In genomic region chr11:95072136-95072535, GRCm38 (mm10) we compare ENCODE assay signal across 19 mouse cellular contexts. TPM values are rescaled to one million over a fixed set of nuclear protein-coding genes. Genes with fewer than 3 reads are reported as not detected.
A peak's percentile ranks its signal among the peaks of the same experiment; 100 is the strongest.
DNase-seq lines count a peak whose midpoint lies in the region; ATAC-seq and TF ChIP-seq lines count a peak whose summit lies in the region.
"Had no signal": no experiment of that assay in that cellular context is flagged by ENCODE, and none has a peak within 500 bp of the region (broad histone marks: within the 10 kb centered on the region; RNA-seq: fewer than 3 reads in every experiment).

No protein-coding gene starts in this region.

- WGBS in heart, postnatal 0 days = 60% methylated on average over 8 of the region's 8 CpGs
- WGBS in midbrain, embryonic 11.5 days = 70% methylated on average over 8 of the region's 8 CpGs
- 69% methylated on average over 8 of the region's 8 CpGs for WGBS in midbrain, embryonic 16.5 days

- peak overlapping the region; percentile 46; the same call in 1 of the 2 replicates for H3K27ac ChIP-seq in heart, postnatal 0 days (ENCODE audit: low read depth)
- no peak overlapping the region for H3K27ac ChIP-seq in midbrain, embryonic 11.5 days (ENCODE audit: low read depth, low read length)
- no peak overlapping the region for H3K27ac ChIP-seq in midbrain, embryonic 16.5 days (ENCODE audit: low read length)
- H3K27ac ChIP-seq in layer of hippocampus, adult 2 months = no peak overlapping the region
- H3K27ac ChIP-seq: liver, embryonic 15.5 days had no signal

- H3K4me2 ChIP-seq in heart, postnatal 0 days (ENCODE audit: low read depth, low read length) = no peak overlapping the region
- H3K4me2 ChIP-seq in midbrain, embryonic 11.5 days = no peak overlapping the region
- H3K4me2 ChIP-seq in midbrain, embryonic 16.5 days (ENCODE audit: low read length) = no peak overlapping the region
- H3K4me2 ChIP-seq: liver, embryonic 15.5 days had no signal

- DNase-seq in cerebellum, adult 9-11 months = peak; percentile 49
- DNase-seq in cerebellum, postnatal 4 days (ENCODE audit: low spot score in 2 of 2) = no peak
- DNase-seq in heart, postnatal 0 days (ENCODE audit: low spot score) = no peak
- DNase-seq in heart, adult 9 months (ENCODE audit: low spot score in 2 of 2) = no peak
- DNase-seq in midbrain, embryonic 11.5 days (ENCODE audit: low spot score, missing footprints) = peak; percentile 51
- DNase-seq in layer of hippocampus, adult 2 months (ENCODE audit: low spot score in 2 of 2) = no peak
- DNase-seq in spleen, postnatal 10 days (ENCODE audit: low spot score in 2 of 2) = no peak
- DNase-seq: adrenal gland, postnatal 25 days; layer of hippocampus, postnatal 36 days; left cerebral cortex, postnatal 4 days; right cerebral cortex, postnatal 14 days; thymus, postnatal 25 days had no signal

- peaks cover 71% of the 10 kb centered on the region for H3K4me1 ChIP-seq in heart, postnatal 0 days (ENCODE audit: control insufficient read depth, insufficient read depth)
- H3K4me1 ChIP-seq in midbrain, embryonic 11.5 days (ENCODE audit: control insufficient read depth, insufficient read depth, low read length) = peaks cover 7% of the 10 kb centered on the region
- H3K4me1 ChIP-seq in midbrain, embryonic 16.5 days (ENCODE audit: control insufficient read depth, insufficient read depth, low read length) = peaks cover 8% of the 10 kb centered on the region

- no peaks in the 10 kb centered on the region for H3K9me3 ChIP-seq in heart, postnatal 0 days (replicated peaks; ENCODE audit: control insufficient read depth, low read length)
- H3K9me3 ChIP-seq in midbrain, embryonic 11.5 days (ENCODE audit: control insufficient read depth, low read length) = no peaks in the 10 kb centered on the region
- no peaks in the 10 kb centered on the region for H3K9me3 ChIP-seq in midbrain, embryonic 16.5 days (replicated peaks; ENCODE audit: control insufficient read depth, low read length, poor library complexity, severe bottlenecking)
- H3K9me3 ChIP-seq: liver, embryonic 15.5 days had no signal

- H3K4me3 ChIP-seq in heart, postnatal 0 days (ENCODE audit: low read depth, low read length) = no peak overlapping the region
- no peak overlapping the region for H3K4me3 ChIP-seq in midbrain, embryonic 11.5 days (ENCODE audit: low read depth, low read length)
- H3K4me3 ChIP-seq in midbrain, embryonic 16.5 days (ENCODE audit: low read depth, low read length) = no peak overlapping the region
- no peak overlapping the region for H3K4me3 ChIP-seq in layer of hippocampus, adult 2 months
- H3K4me3 ChIP-seq: liver, embryonic 15.5 days had no signal

- H3K9ac ChIP-seq in heart, postnatal 0 days (replicated peaks; ENCODE audit: low read depth, low read length) = no peak overlapping the region
- no peak overlapping the region for H3K9ac ChIP-seq in midbrain, embryonic 11.5 days (ENCODE audit: low read length)
- H3K9ac ChIP-seq in midbrain, embryonic 16.5 days (ENCODE audit: low read depth, low read length) = no peak overlapping the region
- H3K9ac ChIP-seq: liver, embryonic 15.5 days had no signal

- TF ChIP-seq CTCF in heart, postnatal 0 days (IDR thresholded peaks at IDR 0.05; ENCODE audit: low read depth) = no peak
- no peak for TF ChIP-seq CTCF in layer of hippocampus, adult 2 months (conservative IDR thresholded peaks at IDR 0.05)

- ATAC-seq in heart, postnatal 0 days (ENCODE audit: insufficient read depth, low read depth) = no peak
- no peak for ATAC-seq in midbrain, embryonic 11.5 days (ENCODE audit: low FRiP score)
- no peak for ATAC-seq in midbrain, embryonic 16.5 days
- ATAC-seq: forebrain, embryonic 14.5 days had no signal

- no peaks in the 10 kb centered on the region for H3K27me3 ChIP-seq in heart, postnatal 0 days (ENCODE audit: control insufficient read depth, insufficient read depth, low read length)
- H3K27me3 ChIP-seq in midbrain, embryonic 11.5 days (ENCODE audit: control insufficient read depth, insufficient read depth, low read length) = peaks cover 20% of the 10 kb centered on the region
- no peaks in the 10 kb centered on the region for H3K27me3 ChIP-seq in midbrain, embryonic 16.5 days (ENCODE audit: control insufficient read depth, insufficient read depth, low read depth, low read length)

- no peaks in the 10 kb centered on the region for H3K36me3 ChIP-seq in heart, postnatal 0 days (replicated peaks; ENCODE audit: control insufficient read depth, insufficient read depth, low read length)
- no peaks in the 10 kb centered on the region for H3K36me3 ChIP-seq in midbrain, embryonic 11.5 days (ENCODE audit: control insufficient read depth, insufficient read depth, low read length)
- H3K36me3 ChIP-seq in midbrain, embryonic 16.5 days (ENCODE audit: control insufficient read depth, insufficient read depth, low read length) = no peaks in the 10 kb centered on the region
- H3K36me3 ChIP-seq: G1E; liver, embryonic 15.5 days had no signal

- no peak for TF ChIP-seq EP300 in heart, postnatal 0 days (IDR thresholded peaks at IDR 0.05; ENCODE audit: low read depth)

RNA-seq across cellular contexts. Expression of gene Itga3, which starts 4.5 kb away (rescaled TPM):
- 12.2 and 47.8 TPM in 2 replicates for total RNA-seq in heart, postnatal 0 days (2014; rRNA removed; ENCODE audit: low replicate concordance)
- polyA plus RNA-seq in heart, postnatal 0 days (2015; fragmentation: Nextera tagmentation; extraction: Ambion mirVana) = 6.6 and 7.2 TPM in 2 replicates
- polyA plus RNA-seq in midbrain, embryonic 11.5 days (2014; fragmentation: Nextera tagmentation; extraction: Ambion mirVana) = 2.9 and 3.0 TPM in 2 replicates
- 13.7 and 16.6 TPM in 2 replicates for polyA plus RNA-seq in midbrain, embryonic 16.5 days (2015; fragmentation: Nextera tagmentation; extraction: Ambion mirVana)
- total RNA-seq in layer of hippocampus, adult 2 months (2021) = 10 to 100 TPM; 10.3 to 16.1 TPM
- polyA plus RNA-seq: G1E had no signal

RNA-seq across cellular contexts. Expression of gene Pdk2, which starts 31.0 kb away (rescaled TPM):
- total RNA-seq in heart, postnatal 0 days (2014; rRNA removed; ENCODE audit: low replicate concordance) = 121 and 168 TPM in 2 replicates
- polyA plus RNA-seq in heart, postnatal 0 days (2015; fragmentation: Nextera tagmentation; extraction: Ambion mirVana) = 179 and 186 TPM in 2 replicates
- 12.6 and 13.3 TPM in 2 replicates for polyA plus RNA-seq in midbrain, embryonic 11.5 days (2014; fragmentation: Nextera tagmentation; extraction: Ambion mirVana)
- polyA plus RNA-seq in midbrain, embryonic 16.5 days (2015; fragmentation: Nextera tagmentation; extraction: Ambion mirVana) = 24.1 and 27.5 TPM in 2 replicates
- 100 to 1,000 TPM; 133 TPM for total RNA-seq in layer of hippocampus, adult 2 months (2021)

RNA-seq across cellular contexts. Expression of gene Dlx3, which starts 47.8 kb away (rescaled TPM):
- not detected in 2 replicates for total RNA-seq in heart, postnatal 0 days (2014; rRNA removed; ENCODE audit: low replicate concordance)
- polyA plus RNA-seq in heart, postnatal 0 days (2015; fragmentation: Nextera tagmentation; extraction: Ambion mirVana) = not detected in 2 replicates
- polyA plus RNA-seq in midbrain, embryonic 11.5 days (2014; fragmentation: Nextera tagmentation; extraction: Ambion mirVana) = 0.59 and 0.65 TPM in 2 replicates
- 0.22 and 0.38 TPM in 2 replicates for polyA plus RNA-seq in midbrain, embryonic 16.5 days (2015; fragmentation: Nextera tagmentation; extraction: Ambion mirVana)
- not detected for total RNA-seq in layer of hippocampus, adult 2 months (2021)
- total RNA-seq: adrenal gland, postnatal 25 days; gastrocnemius, adult 18-20 months; layer of hippocampus, postnatal 36 days; left cerebral cortex, postnatal 4 days; megakaryocyte-erythroid progenitor cell, adult 5-6 weeks had no signal
- polyA plus RNA-seq: cortical plate, adult 2 months; forebrain, embryonic 14.5 days; G1E had no signal

Comparison
In these comparisons a context has a peak if more than half of its experiments do, and no peak if none do; other contexts are left out.
1. DNase-seq: peak in cerebellum, adult 9-11 months (single experiment) and midbrain, embryonic 11.5 days (single experiment); none in cerebellum, postnatal 4 days (0 of 2), heart, postnatal 0 days (single experiment), heart, adult 9 months (0 of 2), layer of hippocampus, adult 2 months (0 of 2) and spleen, postnatal 10 days (0 of 2).